Mouse (Mus musculus) A20 (cell line): ENCODE measurements around the gene Ldhal6b.

Experiments
- DNase-seq: peaks from one replicate; pipeline ENCODE4 v3.0.0-alpha.2; 2011; ENCODE audit warnings: low read depth, low spot score

Ldhal6b gene

GRCm38 (mm10) chr17:5418545-5418944 lies at the start of gene Ldhal6b:
Gene Ldhal6b (minus strand): TSS chr17:5418767.
- DNase-seq: no peak

DNA sequence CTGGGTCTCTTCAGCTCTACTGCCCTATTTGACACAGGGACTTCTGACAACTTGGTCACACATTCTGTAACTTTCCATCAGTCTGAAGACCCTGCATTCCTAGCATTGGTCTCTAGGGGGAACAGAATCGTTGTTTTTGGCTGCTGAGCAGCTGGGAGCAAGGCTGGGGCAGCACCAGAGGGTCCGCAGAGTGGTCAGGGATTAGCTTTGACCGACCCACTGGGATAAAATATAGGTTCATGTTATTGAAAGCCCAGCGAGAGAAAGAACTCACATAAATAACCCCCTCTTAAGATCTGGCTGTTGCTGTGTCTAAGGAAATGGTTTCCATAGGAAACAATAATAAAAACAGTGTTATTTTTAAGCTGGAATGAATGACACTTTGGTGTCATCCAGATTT lies 48.6 kb upstream of the Ldhal6b start:
- DNase-seq: no peak

- DNase-seq: no peak
Observed at GRCm38 (mm10) chr17:5466736-5467135, 48.2 kb upstream of the Ldhal6b start.

GRCm38 (mm10) chr17:5463912-5464311 lies 45.3 kb upstream of the Ldhal6b start:
- DNase-seq: no peak

DNA sequence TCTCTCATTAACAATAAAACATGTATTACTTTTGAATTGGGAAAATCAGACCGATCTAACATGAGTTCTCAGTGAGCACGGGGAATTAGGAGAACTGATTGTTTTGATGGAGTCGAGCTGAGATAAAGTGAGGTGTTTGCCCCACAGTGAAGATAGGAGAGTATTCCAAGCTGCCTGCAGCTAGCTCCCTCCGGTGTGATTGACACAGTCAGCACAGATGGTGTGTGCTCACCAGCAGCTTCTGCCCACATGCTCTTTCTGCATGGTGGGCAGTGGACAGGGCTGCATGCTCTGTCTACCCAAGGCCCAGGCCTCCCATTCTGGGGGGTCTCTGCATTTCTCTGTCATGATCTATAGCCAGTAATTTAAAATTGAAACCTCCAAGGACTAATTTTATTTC lies 35.1 kb upstream of the Ldhal6b start:
- no peak for DNase-seq

- no peak for DNase-seq
Observed at GRCm38 (mm10) chr17:5443751-5444150, 25.2 kb upstream of the Ldhal6b start.

GRCm38 (mm10) chr17:5443260-5443659 lies 24.7 kb upstream of the Ldhal6b start:
- no peak for DNase-seq

GRCm38 (mm10) chr17:5442403-5442802 lies 23.8 kb upstream of the Ldhal6b start:
- DNase-seq: peak; percentile 71

- DNase-seq: peak; percentile 92
Observed at GRCm38 (mm10) chr17:5440159-5440971, 21.8 kb upstream of the Ldhal6b start, which contains the start of gene Tmem242. Gene Tmem242 (minus strand): TSS chr17:5440259.

DNA sequence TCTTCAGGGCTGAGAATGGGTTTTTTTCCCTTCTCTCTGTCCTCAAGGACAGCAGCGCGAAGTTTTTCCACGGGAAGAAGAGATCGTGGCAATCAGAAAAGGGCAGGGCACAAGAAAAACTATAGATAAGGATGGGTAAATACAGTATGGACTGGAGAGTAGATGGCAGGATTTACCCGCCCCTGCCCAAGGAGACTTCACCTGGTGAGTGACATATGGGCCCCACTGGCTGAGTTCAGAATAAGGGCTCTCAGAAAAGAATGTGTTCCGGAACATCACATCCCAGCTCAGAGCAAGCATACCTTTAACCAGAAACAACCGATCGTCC lies 21.2 kb upstream of the Ldhal6b start:
- no peak for DNase-seq

DNA sequence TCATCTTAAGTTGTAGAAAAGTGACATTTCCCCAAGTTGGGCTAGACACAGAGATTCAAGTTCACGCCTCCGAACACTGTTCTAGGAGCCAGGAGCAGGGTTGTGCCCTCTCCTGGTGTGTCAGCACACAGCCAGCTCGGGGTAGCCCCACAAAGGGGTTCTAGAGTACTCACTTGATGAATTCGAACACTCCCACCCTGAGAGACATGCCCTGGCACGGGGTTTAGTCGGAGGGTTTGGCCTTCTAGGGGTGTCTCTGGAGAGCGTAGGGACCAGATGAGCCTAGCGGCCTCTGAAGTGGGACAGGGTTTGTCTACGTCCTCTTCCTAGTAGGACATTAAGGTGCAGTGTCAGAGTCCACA lies 11.2 kb upstream of the Ldhal6b start:
- no peak for DNase-seq

GRCm38 (mm10) chr17:5429090-5429771 lies 10.7 kb upstream of the Ldhal6b start:
- DNase-seq: peak; percentile 89

DNA sequence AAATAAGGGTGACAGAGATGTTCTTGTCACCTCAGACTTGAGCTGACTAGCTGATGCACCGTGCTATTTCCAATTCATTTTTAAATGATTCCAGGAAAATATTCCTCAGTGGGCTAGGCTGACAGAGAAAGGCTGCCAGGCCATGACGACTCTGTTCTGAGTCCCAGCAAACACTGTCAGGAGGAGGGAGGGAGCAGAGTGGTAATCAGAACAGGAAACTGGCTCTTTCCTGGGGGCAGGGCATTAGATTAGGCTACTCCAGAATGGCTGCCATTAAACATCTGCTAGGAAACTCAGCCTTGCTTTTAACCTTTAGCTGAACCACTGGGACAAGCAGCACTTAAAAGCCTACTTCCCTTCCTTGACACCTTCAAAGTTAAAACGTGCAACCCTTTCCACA lies 6.6 kb upstream of the Ldhal6b start:
- no peak for DNase-seq

DNA sequence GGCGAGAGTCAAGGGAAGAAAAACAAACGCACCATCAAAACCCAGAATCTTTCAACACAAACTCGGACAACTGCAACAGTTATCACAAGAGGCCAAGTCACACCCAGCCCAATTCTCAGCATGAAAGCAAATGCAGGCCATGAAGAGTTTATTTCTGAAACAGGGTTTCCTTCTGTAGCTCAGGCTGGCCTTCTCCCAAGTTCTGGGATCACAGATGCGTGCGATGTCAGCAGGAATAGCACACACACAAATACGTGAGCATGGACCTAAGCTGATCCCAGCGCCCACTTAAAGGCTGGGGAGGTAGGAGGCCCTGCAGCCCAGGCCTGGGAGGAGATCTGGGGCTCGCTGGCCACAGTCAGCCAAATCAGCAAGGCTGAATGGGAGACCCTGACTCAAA lies 5.6 kb upstream of the Ldhal6b start:
- no peak for DNase-seq

GRCm38 (mm10) chr17:5421835-5422234 lies 3.3 kb upstream of the Ldhal6b start:
- DNase-seq: no peak

DNA sequence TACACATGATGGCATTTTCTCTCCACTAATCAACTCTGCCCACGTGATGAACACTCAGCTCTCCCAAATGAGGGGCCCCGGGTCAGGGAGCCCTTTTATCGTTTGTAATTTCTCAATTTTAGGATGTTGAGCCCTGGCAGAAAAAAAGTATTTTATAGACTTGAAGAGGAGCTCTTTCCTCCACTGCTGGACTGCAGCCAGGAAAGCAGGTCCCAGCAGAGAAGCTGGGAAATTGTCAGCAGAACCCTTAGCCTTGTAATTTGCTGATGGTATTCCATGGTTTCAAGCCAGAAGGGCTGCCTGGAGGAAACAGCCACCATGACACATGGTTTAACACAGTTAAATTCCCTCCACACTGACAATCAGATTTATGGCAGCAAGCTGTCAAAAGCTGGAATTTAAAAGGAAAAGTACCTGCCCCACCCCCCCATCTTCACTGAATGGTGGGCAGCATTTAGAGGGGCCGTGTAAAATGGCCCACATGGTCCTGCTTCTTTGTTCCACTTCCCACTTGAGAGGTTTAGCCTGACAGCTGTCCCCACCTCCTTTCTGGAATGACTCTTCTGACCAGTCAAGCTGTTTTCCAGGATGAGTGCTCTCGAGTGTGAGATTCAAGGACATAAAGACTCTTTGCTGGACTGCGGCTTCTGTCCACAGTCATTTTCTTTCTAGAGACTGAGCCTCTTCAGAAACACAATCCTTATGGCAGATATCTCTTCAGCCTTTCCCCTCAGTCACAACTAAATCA lies 1.4 kb upstream of the Ldhal6b start:
- no peak for DNase-seq

GRCm38 (mm10) chr17:5419056-5419455 lies 489 bp upstream of the Ldhal6b start:
- no peak for DNase-seq

GRCm38 (mm10) chr17:5416518-5416917 lies 2.0 kb downstream of the Ldhal6b start:
- no peak for DNase-seq

DNA sequence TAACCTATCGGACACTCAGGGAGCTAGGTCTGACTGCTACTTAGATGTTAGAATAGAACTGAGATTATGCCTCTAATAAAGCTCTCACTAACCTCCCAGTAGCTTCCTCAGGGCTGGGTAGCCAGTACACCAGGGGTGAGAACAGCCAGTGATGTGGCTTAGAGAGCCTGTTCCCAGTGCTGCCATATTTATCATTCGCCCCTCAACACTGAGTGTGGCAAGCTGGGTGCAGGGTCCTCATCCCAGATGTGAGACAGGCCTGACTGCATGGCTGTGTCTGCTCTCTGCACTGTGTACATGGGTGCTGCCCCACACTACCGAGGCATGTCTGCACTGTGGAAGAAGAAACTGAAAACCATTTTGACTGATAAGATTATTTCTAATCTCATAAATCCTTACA lies 4.5 kb downstream of the Ldhal6b start:
- DNase-seq: no peak

- DNase-seq: no peak
Observed at GRCm38 (mm10) chr17:5413350-5413749, 5.2 kb downstream of the Ldhal6b start.

GRCm38 (mm10) chr17:5412740-5413139 lies 5.8 kb downstream of the Ldhal6b start:
- DNase-seq: no peak

GRCm38 (mm10) chr17:5412301-5412700 lies 6.3 kb downstream of the Ldhal6b start:
- no peak for DNase-seq

GRCm38 (mm10) chr17:5411205-5411604 lies 7.4 kb downstream of the Ldhal6b start:
- no peak for DNase-seq
